Mouse (Mus musculus) thymus, postnatal 10 days (tissue): Measurements from ENCODE around the gene Gimap4.
A peak's percentile ranks its signal among the peaks of the same experiment; 100 is the strongest.

Source experiments
- DNase-seq, 2 experiments: peaks; one replicate each; pipeline ENCODE4 v3.0.0; 2021; ENCODE audit warnings: low spot score in 2 of 2

The Gimap4 gene

DNA sequence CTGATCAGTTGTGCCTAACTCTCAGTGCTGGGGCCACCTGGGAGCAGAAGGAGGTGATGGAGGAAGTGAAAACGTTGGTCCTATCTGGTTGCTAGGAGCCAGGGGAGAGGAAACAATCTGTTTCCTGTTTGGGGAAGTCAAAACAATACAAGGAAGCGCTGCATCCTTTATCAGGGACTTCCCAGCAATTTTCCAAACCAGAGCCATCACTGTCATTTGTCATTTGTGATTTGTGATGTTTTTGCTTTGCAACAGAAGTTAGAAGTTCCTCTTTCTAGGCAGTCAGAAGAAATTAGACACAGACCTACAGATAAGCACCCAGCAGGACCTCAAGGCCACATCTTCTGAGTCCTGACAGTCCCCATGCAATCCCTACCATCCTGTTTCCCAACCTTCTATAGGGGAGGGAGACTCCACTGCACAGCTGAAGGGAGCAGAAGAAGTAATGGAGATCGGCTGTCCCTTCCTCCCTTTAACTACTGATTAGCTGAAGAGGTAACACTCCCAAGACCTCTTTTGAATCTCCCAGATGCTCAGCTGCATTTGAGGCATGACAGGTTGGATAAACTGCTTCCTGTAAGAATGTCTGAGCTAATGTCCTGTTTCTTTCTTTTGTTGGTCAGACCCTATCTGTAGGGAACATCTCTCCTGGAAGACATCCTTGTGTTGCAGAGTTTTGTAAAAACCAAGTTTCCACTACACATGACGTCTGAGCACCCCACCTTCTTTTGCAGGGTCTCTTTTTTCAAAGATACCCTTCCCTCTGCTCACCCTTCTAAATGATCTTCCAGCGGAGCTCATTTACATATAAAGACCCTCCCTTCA is 16.1 kb downstream of the Gimap4 start:
- DNase-seq: no peak

DNA sequence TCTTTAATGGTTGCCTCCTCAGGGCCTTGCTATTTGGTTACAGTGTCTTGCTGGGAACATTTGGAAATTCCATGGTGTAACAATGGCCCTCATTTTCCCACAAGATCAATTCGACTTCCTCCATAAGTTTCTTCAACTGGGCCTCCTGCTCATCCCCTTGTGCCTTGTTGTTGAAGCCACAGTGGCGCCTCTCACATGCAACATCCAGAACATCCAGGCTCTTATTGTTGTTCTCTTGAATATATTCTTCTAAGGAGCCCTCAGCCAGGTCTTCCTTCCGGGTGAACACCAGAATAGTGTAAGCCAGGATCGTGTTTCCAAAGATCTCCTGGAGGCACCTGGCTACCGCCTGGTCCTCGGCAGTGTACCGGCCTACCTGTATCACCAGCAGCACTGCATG is 17.8 kb downstream of the Gimap4 start:
- no peak for DNase-seq

DNA sequence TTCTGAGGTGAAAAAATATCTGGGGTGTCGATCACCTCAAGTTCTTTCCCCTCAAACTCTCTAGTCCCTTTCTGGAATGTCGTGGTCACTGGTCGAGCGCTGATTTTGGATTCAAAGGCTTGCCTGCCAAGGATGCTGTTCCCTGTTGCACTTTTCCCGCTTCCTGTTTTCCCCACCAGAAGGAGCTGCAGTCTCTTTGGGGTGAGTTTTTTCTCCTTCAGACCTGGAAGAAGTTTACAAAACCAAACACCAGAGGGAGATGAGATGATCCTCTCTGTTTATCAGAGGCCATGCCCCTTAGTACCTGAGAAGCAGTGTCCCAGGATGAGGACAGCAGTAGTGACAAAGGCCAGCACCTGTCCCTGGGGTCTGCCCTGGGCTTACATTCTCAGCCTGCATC is 18.3 kb downstream of the Gimap4 start:
- DNase-seq: no peak

DNA sequence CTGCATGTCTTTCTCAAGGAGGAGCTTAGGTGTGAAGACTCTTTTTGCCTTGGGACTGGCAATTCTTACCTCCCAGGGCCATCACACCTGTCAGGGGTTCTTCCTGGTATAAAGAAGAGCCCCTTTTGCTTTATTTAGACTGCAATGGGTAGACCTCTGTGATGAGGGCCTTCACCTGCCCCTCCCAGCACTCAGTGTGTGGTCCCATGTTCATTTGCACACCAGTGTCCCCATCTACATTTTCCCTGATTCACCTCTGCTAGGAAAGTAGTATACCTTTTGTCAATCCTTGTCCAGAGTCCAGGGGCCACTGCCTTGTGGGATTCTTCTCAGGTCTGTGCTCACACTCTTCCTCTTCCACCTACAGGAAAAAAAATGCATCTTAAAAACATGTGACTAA is 19.8 kb downstream of the Gimap4 start:
- DNase-seq: no peak

DNA sequence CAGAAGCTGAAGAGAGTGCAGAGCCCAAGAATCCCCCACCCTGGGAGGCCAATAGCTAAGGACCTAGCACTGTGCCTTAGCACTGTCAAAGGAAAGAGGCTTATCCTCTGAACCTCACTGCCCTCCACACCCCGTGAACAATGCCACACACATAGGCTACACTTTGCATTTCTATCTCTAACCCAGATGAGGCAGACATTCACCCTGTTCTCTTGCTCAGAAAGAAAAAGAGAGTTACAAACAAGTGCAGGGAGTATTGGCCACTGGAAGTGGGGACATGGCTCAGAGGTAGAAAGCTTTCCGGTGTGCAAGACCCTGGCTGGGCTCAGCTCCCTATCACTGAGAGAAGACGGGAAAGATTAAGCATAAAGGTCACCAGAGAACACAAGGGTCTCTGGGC is 21.8 kb downstream of the Gimap4 start:
- DNase-seq: no peak

DNA sequence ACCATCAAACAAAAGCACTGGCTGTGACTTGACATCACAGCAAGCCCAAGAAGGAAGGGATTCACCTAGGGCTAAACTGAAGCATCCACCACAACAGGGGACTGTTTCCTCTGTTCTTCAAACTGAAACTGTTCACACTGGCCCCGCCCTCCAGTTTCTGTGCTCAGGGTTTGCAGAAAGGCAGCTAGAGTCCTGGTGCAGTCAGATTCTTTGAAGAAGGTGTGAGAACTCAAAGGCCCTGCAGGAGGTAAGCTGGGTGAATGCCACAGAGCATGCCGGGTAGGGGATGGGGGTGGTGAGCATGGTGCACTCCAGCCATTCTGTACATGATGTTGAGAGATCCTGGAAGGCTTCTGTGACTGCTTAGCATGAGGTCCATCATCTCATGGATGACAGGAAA is 34.1 kb downstream of the Gimap4 start, which contains the start of the genes Gm28053 and Gimap7:
Gene Gm28053 (plus strand): TSS at position 153 of the 400 bp plus-strand sequence.
Gene Gimap7 (plus strand): TSS at position 167 of the 400 bp plus-strand sequence.
- DNase-seq: peak; percentile 68 to 72

DNA sequence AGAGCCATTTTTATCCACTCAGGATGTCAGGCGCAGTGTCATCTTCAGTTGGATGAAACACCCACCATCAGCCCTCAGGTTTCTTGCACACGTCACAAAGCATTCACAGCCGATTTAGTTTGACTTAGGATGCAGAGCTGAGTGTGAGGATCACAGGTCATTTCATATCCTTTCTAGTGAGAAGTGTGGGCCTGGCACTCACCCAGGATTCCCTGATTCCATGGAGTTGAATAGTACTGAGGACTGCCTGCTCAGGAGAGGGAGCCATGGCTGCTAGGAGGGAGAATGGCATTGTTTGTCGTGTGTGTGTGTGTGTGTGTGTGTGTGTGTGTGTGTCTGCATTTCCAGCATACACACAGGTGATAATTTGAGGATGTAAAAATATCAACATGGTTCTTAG is 36.0 kb downstream of the Gimap4 start:
- no peak for DNase-seq

DNA sequence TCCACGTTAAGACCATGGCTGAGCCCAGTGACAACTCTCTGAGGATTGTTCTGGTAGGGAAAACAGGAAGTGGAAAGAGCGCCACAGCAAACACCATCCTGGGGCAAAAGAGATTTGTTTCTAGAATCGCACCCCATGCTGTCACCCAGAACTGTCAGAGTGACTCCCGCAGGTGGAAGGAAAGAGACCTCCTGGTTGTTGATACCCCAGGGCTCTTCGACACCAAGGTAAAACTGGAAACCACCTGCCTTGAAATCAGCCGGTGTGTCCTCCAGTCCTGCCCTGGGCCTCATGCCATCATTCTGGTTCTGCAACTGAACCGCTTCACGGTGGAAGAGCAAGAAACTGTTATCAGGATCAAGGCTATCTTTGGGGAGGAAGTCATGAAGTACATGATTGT is 39.1 kb downstream of the Gimap4 start:
- DNase-seq: no peak

DNA sequence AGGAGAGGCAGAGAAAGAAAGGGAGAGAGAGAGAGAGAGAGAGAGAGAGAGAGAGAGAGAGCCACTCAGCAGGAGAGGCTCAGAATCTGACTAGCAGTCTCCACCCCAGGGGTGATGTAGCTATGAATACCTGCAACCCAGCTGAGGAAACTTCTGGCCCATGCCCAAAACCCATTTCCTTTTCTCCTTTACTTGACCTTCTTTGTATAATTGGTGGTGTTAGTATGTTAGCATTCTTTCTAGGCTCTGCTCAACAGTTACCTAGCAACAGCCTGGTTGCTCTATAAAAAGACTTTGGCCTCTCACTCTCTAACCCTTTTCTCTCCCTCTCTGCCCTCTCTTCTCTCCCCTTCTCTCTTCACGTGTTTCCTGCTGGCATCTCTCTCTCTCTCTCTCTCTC is 41.1 kb downstream of the Gimap4 start:
- no peak for DNase-seq

DNA sequence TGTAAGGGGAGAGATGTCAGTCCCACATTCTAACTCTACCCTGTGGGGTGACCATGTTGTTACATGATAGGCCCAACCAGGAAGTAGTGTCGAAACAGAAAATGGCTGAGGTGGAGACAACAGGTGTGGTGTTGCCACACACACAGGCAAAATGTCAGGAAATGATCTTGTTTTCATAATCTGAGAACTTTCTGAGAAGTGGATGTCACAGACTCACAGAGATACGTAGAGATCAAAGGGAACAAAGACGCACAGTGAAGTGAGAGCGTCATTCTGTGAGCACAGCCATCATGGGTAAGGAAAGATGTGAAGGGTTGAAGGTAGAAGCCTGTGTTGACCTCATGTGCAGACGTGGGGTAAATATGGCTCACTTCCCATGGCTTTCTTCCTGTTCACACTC is 43.4 kb downstream of the Gimap4 start:
- no peak for DNase-seq

DNA sequence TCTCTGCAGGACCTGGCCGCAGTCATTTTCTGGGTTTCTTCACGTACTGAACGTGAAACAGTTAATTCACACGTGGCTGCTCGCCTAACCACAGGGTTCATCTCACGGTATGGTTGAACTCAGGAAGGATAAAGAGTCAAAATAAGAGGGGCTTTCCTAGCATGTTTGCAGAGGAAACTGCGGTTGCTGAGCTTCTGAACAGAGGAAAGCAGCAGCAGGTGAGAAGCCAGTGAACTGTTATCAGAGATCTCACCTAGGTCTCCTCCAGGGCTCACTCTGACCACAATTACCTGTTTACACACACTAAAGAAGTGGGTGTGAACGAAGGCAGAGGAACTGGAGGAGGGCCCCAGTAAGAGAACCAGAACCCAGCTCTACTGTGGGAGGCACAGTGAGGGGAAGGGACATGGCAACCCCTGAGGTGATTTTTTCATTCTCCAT is 48.5 kb downstream of the Gimap4 start:
- DNase-seq: peak; percentile 77 to 83

DNA sequence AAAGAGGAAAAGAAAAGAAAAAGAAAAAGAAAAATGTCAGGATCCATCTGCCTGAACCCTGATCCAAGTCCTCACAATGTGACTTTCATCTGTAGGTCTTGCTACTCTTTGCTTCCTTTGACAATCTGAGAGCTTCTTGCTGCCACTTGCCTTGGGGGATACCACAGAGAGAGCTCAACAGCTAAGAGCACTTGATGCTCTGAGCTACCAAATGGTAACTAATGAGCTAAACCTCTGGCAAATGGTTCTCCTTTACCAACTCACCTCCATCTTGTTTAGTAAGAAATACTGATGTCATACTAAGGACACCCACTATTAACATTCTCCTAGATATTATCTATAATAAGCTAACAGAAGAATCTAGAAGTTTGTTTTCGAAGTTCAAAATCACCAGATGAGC is 49.3 kb downstream of the Gimap4 start:
- DNase-seq: no peak

DNA sequence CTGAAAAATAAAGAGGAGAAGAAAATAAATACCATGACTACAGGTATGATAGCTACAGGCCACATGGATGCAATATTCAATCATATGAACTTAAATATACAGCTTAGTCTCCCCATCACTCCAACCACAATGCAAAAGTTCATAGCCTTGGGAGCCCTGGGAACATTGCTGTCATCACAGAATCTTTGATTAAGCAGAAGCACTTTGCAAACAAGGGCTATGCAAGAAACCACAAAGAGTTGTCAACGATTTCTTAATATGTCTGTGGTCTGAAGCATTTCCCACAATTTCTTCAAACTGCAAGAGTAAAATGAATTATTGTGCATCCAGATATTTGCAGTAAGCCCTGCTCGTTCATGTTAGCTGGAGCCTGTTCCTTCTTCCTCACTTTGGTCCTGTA is 52.7 kb downstream of the Gimap4 start:
- no peak for DNase-seq

DNA sequence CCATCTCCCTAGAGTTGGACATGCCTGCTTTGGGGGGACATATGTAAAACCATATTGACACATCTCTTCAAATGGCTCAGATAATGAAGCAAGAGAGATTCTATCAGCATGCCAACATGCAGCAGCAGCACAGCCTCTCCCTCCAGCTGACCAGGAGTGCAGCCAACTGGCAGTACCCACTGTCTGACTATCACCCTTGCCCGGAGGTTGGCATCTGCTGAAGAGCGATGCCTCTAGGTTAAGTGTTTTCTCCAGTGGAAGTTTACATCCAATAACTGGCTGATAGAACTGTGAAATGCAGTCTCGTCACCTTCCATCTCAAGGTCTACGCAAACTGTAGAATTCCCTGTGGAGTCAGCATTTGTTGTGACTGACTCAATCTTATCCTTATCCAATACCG is 53.3 kb downstream of the Gimap4 start:
- no peak for DNase-seq

DNA sequence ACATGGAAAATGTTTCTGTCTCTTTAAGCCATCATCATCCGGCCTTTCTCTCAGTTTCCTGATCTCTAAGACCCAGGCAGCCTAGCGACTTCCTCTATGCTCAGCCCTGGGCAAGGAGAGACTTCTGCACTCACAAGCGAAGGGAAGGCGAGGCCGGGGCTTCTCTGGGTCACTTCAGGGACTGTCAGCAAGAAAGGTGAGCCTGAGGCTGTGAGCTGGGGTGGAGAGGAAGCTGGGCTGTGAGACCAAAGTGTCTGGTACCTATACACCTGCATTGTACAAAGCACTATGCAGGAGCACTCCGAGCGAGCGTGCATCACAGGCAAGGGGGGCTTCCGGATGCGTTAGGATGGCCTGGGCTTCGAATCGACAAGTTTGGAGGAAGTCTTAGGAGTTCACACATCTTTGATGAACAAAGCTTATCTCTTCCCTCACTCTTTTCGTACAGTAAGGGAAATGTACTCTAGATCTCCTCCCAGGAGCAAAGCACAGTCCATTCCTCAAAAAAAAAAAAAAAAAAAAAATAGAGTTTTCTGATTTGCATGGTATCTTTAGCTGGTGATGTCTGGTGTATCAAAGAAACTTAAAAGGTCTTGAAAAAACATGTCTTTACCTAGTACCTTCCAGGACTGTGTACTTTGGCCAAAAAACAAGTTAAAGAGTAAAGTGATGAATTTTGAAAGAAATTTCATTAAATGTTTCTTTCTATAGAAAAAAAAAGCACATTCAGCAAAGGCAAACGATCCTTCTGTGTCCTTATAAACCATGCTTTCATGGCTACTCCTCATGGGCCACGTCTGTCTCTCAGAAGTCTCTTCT is 54.8 kb downstream of the Gimap4 start, which contains the start of gene Gimap1:
Gene Gimap1 (plus strand): TSS at position 94 of the 819 bp plus-strand sequence.
- peak; percentile 69 for DNase-seq

DNA sequence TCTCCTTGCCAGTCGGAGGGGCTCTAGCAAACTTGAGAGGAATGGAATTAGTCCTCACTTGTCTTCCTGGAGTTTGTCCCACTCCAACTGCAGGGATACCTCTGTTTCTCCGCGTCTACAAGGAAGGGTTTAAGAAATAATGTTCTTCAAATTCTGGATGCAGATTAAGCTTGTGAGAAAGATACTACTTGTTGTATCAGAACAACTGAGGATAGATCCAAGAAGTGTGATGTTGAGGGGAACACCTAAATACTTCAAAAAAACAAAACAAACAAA is 55.4 kb downstream of the Gimap4 start:
- no peak for DNase-seq

DNA sequence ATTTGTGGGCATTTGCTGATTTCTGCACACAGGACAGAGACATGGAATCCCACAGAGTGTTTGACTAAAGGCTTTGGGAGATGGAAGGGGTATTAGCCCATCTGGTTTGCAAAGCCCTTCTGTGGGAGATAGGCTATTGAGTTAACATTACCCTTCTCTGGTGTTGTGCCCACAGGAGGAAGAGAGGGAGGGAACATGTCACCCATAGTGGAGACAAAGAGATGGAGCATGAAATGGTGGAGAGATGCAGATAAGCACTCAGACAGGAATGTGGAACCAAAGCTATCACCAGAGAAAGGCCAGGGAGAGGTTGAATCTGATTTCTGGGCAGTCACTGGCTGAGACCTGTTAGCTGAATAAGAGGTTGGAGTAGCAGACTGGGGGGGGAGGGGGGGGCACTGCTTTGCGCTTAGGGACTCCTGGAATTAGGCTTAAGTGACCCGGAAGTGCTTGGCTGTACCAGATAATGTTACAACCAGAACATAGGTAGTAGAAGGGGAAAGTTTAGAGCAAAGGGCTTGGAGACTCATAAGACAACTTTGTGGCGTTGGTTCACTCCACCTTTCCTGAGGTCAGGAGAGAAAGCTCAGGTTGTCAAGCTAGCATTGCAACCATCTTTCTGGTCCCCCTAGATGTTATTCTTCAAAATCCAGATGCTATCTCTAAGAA is 56.3 kb downstream of the Gimap4 start:
- DNase-seq: no peak

DNA sequence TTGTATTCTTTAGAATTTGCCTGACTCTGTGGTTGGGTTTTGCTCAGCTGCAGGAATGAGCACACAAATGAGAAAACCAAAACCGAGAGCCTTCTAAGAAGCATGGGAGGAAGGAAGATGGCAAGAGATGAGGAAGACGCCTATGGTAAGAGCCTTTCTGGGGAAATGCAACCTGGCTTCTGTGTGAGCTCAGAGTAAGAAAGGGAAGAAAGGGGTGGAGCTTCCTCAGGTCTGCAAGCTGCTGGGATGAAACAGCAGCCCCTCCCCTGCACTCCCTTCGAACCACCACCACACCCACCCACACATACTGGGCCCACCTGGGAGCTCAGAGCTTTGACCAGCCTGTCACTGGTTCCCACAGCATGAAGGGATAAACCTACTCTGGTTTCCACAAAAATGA is 56.9 kb downstream of the Gimap4 start:
- DNase-seq: peak; percentile 43 to 49
